Mouse (Mus musculus) intestine, embryonic 14.5 days (tissue): ENCODE measurements around the gene Tapbpl. TPM values are rescaled to one million over a fixed set of nuclear protein-coding genes. Genes with fewer than 3 reads are reported as not detected.

ENCODE experiments used
- ATAC-seq: fragments of 200-750 bp; cut with Nextera tagmentation; replicated peaks from 2 replicates; pipeline ENCODE4 v1.8.0; 2017; ENCODE audit warnings: low read depth, moderate number of reproducible peaks, moderate TSS enrichment, moderate library complexity; ENCODE audit not compliant: low FRiP score, low TSS enrichment
- DNase-seq: peaks from one replicate; pipeline ENCODE4 v3.0.0-alpha.2; 2018; ENCODE audit warnings: low spot score
- H3K27ac ChIP-seq: fragments of 300-500 bp; sonication (generic); 2 replicates; pipeline ENCODE4 v1.5.1; 2014; ENCODE audit warnings: low read depth, mild to moderate bottlenecking, control low read depth
- H3K27me3 ChIP-seq: fragments of 300-500 bp; sonication (generic); replicated peaks from 2 replicates; pipeline ENCODE4 v1.6.1; 2014; ENCODE audit warnings: low read length, control low read depth; ENCODE audit not compliant: control insufficient read depth, insufficient read depth
- H3K36me3 ChIP-seq: fragments of 300-500 bp; sonication (generic); 2 replicates; pipeline ENCODE4 v1.6.1; 2014; ENCODE audit warnings: low read length, control low read depth; ENCODE audit not compliant: control insufficient read depth, insufficient read depth
- H3K4me1 ChIP-seq: fragments of 300-500 bp; sonication (generic); replicated peaks from 2 replicates; pipeline ENCODE4 v1.6.1; 2014; ENCODE audit warnings: low read length, control low read depth, mixed read lengths; ENCODE audit not compliant: control insufficient read depth, insufficient read depth
- H3K4me2 ChIP-seq: fragments of 300-500 bp; sonication (generic); 2 replicates; pipeline ENCODE4 v1.6.1; 2014; ENCODE audit warnings: low read length
- H3K4me3 ChIP-seq: fragments of 300-500 bp; sonication (generic); 2 replicates; pipeline ENCODE4 v1.5.1; 2014; ENCODE audit warnings: low read depth, low read length, control low read depth, mixed read lengths
- H3K9ac ChIP-seq: fragments of 300-500 bp; sonication (generic); 2 replicates; pipeline ENCODE4 v1.6.1; 2014; ENCODE audit warnings: mild to moderate bottlenecking, low read length
- H3K9me3 ChIP-seq: fragments of 300-500 bp; sonication (generic); 2 replicates; pipeline ENCODE4 v1.6.1; 2016; ENCODE audit warnings: low read length, control low read depth; ENCODE audit not compliant: control insufficient read depth
- WGBS: fragments of 180-500 bp; shearing (Covaris S2); extraction: QIAGEN DNeasy Blood & Tissue Kit; methylation state at CpG from one replicate; pipeline ENCODE4 v1.1.7; 2014; 5-methylcytosine and 5-hydroxymethylcytosine counted together
- polyA plus RNA-seq: library from polyadenylated mRNA; unstranded; fragments of >200 nt; fragmentation: Nextera tagmentation; extraction: Ambion mirVana; gene quantifications from 2 replicates; pipeline ENCODE4 v1.2.1, GENCODE M21; 2014

Gene Tapbpl
- polyA plus RNA-seq, 1 experiment from 2014 or later: 5.7 TPM

DNA sequence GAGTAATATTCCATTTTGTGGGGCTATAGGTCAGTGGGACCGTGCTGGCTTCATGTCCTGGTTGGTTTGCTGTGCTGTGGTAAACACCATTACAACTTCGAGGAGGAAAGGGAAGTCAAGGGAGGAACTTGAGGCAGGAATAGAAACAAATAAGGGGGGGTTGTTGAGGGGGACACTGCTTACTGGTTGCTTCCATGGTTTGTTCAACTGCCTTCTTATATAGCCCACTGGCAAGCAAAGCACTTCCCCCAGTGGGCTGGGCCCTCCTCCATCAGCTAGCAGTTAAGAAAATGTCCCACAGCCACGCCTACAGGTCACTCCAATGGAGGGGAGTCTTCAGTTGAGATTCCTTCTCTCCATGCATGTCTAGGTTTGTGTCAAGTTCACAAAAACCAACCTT lies 20.6 kb upstream of the Tapbpl start:
- Histone ChIP-seq H3K4me1 (no peaks in the 10 kb centered on the region), H3K27ac (no peak overlapping the region)
- WGBS: 79% methylated on average over 3 of the region's 3 CpGs

GRCm38 (mm10) chr6:125244551-125244950 lies 12.9 kb upstream of the Tapbpl start:
- DNase-seq: no peak
- H3K4me1 ChIP-seq: no peaks in the 10 kb centered on the region
- H3K36me3 ChIP-seq: no peaks in the 10 kb centered on the region
- no peak for ATAC-seq
- H3K9ac ChIP-seq: no peak overlapping the region
- no peaks in the 10 kb centered on the region for H3K27me3 ChIP-seq
- no peak overlapping the region for H3K27ac ChIP-seq
- 28% methylated on average over 1 of the region's 1 CpGs for WGBS
- H3K9me3 ChIP-seq: no peaks in the 10 kb centered on the region
- H3K4me3 ChIP-seq: no peak overlapping the region
- H3K4me2 ChIP-seq: no peak overlapping the region

More for the DNA sequence above, 20.6 kb upstream of the Tapbpl start:
- Histone ChIP-seq H3K9ac (no peak overlapping the region), H3K4me2 (no peak overlapping the region), H3K4me3 (no peak overlapping the region), H3K36me3 (no peaks in the 10 kb centered on the region), H3K9me3 (no peaks in the 10 kb centered on the region), H3K27me3 (no peaks in the 10 kb centered on the region)
- no peak for ATAC-seq
- no peak for DNase-seq

GRCm38 (mm10) chr6:125241566-125241965 lies 9.9 kb upstream of the Tapbpl start:
- Histone ChIP-seq H3K4me2 (no peak overlapping the region), H3K27ac (no peak overlapping the region), H3K4me3 (no peak overlapping the region), H3K4me1 (no peaks in the 10 kb centered on the region), H3K36me3 (no peaks in the 10 kb centered on the region), H3K9me3 (no peaks in the 10 kb centered on the region), H3K9ac (no peak overlapping the region), H3K27me3 (no peaks in the 10 kb centered on the region)
- ATAC-seq (no peak), DNase-seq (no peak)
- 84% methylated on average over 8 of the region's 8 CpGs for WGBS

GRCm38 (mm10) chr6:125240617-125241016 lies 9.0 kb upstream of the Tapbpl start:
- 70% methylated on average over 5 of the region's 5 CpGs for WGBS

GRCm38 (mm10) chr6:125239547-125239946 lies 7.9 kb upstream of the Tapbpl start:
- H3K9me3 ChIP-seq: no peaks in the 10 kb centered on the region
- WGBS: 90% methylated on average over 5 of the region's 5 CpGs
- no peak for ATAC-seq

More at GRCm38 (mm10) chr6:125240617-125241016, 9.0 kb upstream of the Tapbpl start:
- H3K9me3 ChIP-seq: no peaks in the 10 kb centered on the region
- H3K27ac ChIP-seq: no peak overlapping the region
- no peak for DNase-seq
- H3K36me3 ChIP-seq: no peaks in the 10 kb centered on the region
- H3K4me3 ChIP-seq: no peak overlapping the region
- no peak overlapping the region for H3K4me2 ChIP-seq
- H3K9ac ChIP-seq: no peak overlapping the region
- no peaks in the 10 kb centered on the region for H3K4me1 ChIP-seq
- H3K27me3 ChIP-seq: no peaks in the 10 kb centered on the region
- ATAC-seq: no peak

GRCm38 (mm10) chr6:125238396-125238795 lies 6.7 kb upstream of the Tapbpl start:
- no peaks in the 10 kb centered on the region for H3K4me1 ChIP-seq
- H3K36me3 ChIP-seq: no peaks in the 10 kb centered on the region
- H3K27me3 ChIP-seq: no peaks in the 10 kb centered on the region
- DNase-seq (no peak), ATAC-seq (no peak)
- WGBS: 47% methylated on average over 6 of the region's 6 CpGs
- H3K4me3 ChIP-seq: no peak overlapping the region
- no peak overlapping the region for H3K27ac ChIP-seq
- no peak overlapping the region for H3K9ac ChIP-seq
- H3K4me2 ChIP-seq: no peak overlapping the region
- no peaks in the 10 kb centered on the region for H3K9me3 ChIP-seq

More at GRCm38 (mm10) chr6:125239547-125239946, 7.9 kb upstream of the Tapbpl start:
- H3K9ac ChIP-seq: no peak overlapping the region
- no peak overlapping the region for H3K4me2 ChIP-seq
- no peak overlapping the region for H3K27ac ChIP-seq
- H3K4me1 ChIP-seq: no peaks in the 10 kb centered on the region
- no peak for DNase-seq
- H3K4me3 ChIP-seq: no peak overlapping the region
- H3K27me3 ChIP-seq: no peaks in the 10 kb centered on the region
- H3K36me3 ChIP-seq: no peaks in the 10 kb centered on the region

DNA sequence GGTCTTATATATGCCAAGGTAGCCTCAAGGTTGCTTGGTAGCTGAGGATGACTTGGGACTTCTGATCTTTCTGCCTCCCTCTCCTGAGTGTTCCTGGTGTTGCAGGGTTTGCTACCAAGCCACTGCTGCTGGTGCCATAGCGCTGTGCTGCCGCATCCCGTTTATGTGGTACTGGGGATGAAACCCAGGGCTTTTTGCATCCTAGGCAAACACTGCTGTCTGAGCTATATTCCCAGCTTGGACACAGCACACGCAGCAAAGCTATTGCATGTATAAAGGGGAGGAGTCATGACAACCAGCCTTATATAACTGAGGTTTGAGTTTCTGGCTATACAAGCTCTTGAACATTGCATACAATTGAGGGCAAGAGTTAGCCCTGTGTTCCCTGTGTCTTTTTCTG lies 5.8 kb upstream of the Tapbpl start:
- H3K9me3 ChIP-seq: no peaks in the 10 kb centered on the region
- no peaks in the 10 kb centered on the region for H3K4me1 ChIP-seq
- H3K4me2 ChIP-seq: no peak overlapping the region
- ATAC-seq: no peak
- no peaks in the 10 kb centered on the region for H3K36me3 ChIP-seq
- H3K9ac ChIP-seq: no peak overlapping the region
- 75% methylated on average over 4 of the region's 4 CpGs for WGBS
- H3K27me3 ChIP-seq: no peaks in the 10 kb centered on the region
- no peak for DNase-seq
- H3K4me3 ChIP-seq: no peak overlapping the region
- no peak overlapping the region for H3K27ac ChIP-seq

GRCm38 (mm10) chr6:125236782-125237181 lies 5.1 kb upstream of the Tapbpl start, which contains the start of gene Cd27:
Gene Cd27 (minus strand): TSS chr6:125237010.
- DNase-seq (no peak), ATAC-seq (no peak)
- no peak within 1 kb of the TSS for H3K27ac ChIP-seq
- H3K9me3 ChIP-seq: no peaks in the 10 kb centered on the region
- H3K36me3 ChIP-seq: no peaks in the 10 kb centered on the region
- H3K9ac ChIP-seq: no peak within 1 kb of the TSS
- no peaks in the 10 kb centered on the region for H3K27me3 ChIP-seq
- 54% methylated on average over 6 of the region's 6 CpGs for WGBS
- H3K4me3 ChIP-seq: no peak within 1 kb of the TSS
- H3K4me1 ChIP-seq: peaks cover 6% of the 10 kb centered on the region; the same call in 1 of the 2 replicates
- no peak within 1 kb of the TSS for H3K4me2 ChIP-seq

GRCm38 (mm10) chr6:125236341-125236740 lies 4.7 kb upstream of the Tapbpl start:
- 81% methylated on average over 6 of the region's 6 CpGs for WGBS
- Histone ChIP-seq H3K27me3 (no peaks in the 10 kb centered on the region), H3K27ac (no peak overlapping the region), H3K9me3 (no peaks in the 10 kb centered on the region), H3K4me2 (no peak overlapping the region), H3K36me3 (no peaks in the 10 kb centered on the region), H3K9ac (no peak overlapping the region), H3K4me3 (no peak overlapping the region), H3K4me1 (peaks cover 8% of the 10 kb centered on the region; the same call in 1 of the 2 replicates)
- no peak for DNase-seq
- ATAC-seq: no peak
